Mouse (Mus musculus) hindbrain, embryonic 12.5 days (tissue): ENCODE data around the gene Ddx27. TPM values are rescaled to one million over a fixed set of nuclear protein-coding genes. Genes with fewer than 3 reads are reported as not detected.

ENCODE experiments used
- ATAC-seq: fragments of 200-750 bp; cut with Nextera tagmentation; 2 replicates; pipeline ENCODE4 v1.8.0; 2017; ENCODE audit warnings: moderate TSS enrichment; ENCODE audit not compliant: low FRiP score
- H3K27ac ChIP-seq: fragments of 300-500 bp; sonication (generic); 2 replicates; pipeline ENCODE4 v1.5.1; 2016; ENCODE audit warnings: mild to moderate bottlenecking
- H3K27me3 ChIP-seq: fragments of 300-500 bp; sonication (generic); 2 replicates; pipeline ENCODE4 v1.6.1; 2016; ENCODE audit warnings: mild to moderate bottlenecking
- H3K36me3 ChIP-seq: fragments of 300-500 bp; sonication (generic); 2 replicates; pipeline ENCODE4 v1.6.1; 2016; ENCODE audit warnings: mild to moderate bottlenecking
- H3K4me1 ChIP-seq: fragments of 300-500 bp; sonication (generic); 2 replicates; pipeline ENCODE4 v1.6.1; 2016
- H3K4me2 ChIP-seq: fragments of 300-500 bp; sonication (generic); replicated peaks from 2 replicates; pipeline ENCODE4 v1.6.1; 2016; ENCODE audit warnings: mild to moderate bottlenecking
- H3K4me3 ChIP-seq: fragments of 300-500 bp; sonication (generic); 2 replicates; pipeline ENCODE4 v1.5.1; 2016; ENCODE audit warnings: mild to moderate bottlenecking
- H3K9ac ChIP-seq: fragments of 300-500 bp; sonication (generic); 2 replicates; pipeline ENCODE4 v1.6.1; 2016; ENCODE audit warnings: mild to moderate bottlenecking, moderate library complexity
- H3K9me3 ChIP-seq: fragments of 300-500 bp; sonication (generic); replicated peaks from 2 replicates; pipeline ENCODE4 v1.6.1; 2016; ENCODE audit warnings: mild to moderate bottlenecking
- WGBS: fragments of 180-500 bp; shearing (Covaris S2); methylation state at CpG from one replicate; pipeline ENCODE4 v1.1.7; 2016; 5-methylcytosine and 5-hydroxymethylcytosine counted together
- polyA plus RNA-seq: library from polyadenylated mRNA; unstranded; fragments of >200 nt; fragmentation: Nextera tagmentation; extraction: Ambion mirVana; gene quantifications from 2 replicates; pipeline ENCODE4 v1.2.1, GENCODE M21; 2016

Gene Ddx27
- 42.0 and 50.1 TPM in 2 replicates for polyA plus RNA-seq

DNA sequence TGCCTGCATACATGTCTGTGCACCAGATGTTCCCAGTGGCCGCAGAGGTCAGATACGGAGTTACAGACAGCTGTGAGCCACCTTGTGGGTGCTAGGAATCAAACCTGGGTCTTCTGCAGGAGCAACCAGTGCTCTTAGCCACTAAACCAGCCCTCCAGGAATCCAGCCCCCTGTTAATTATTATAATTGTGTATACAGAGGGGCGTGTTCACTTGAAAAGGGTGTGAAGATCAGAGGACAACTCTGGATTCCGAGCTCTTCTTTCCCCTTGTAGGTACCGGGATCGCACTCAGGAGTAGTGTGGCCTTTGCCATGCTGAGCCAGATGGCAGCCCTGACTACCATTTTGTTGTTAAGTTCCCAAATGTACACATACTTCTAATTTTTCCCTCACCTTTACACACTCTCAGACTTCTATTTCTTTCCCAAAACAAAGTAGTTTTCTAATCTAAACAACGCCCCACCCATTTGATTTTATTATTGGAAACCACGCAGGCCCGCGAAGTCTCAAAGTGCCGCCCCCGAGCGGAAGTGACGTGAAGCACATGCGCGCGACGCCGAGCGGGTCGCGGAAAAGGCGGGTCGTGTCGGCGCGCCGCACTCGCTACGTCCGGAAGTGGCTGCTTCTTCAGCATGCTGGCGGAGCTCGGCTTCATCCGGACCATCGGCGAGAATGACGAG lies at the start of gene Ddx27:
TSS of gene Ddx27 (plus strand) at position 492 of the 680 bp plus-strand sequence.
- no peaks in the 10 kb centered on the region for H3K27me3 ChIP-seq
- peak within 1 kb of the TSS; percentile 60 for H3K27ac ChIP-seq
- H3K9me3 ChIP-seq: no peaks in the 10 kb centered on the region
- H3K36me3 ChIP-seq: peaks cover 18% of the 10 kb centered on the region
- H3K4me1 ChIP-seq: peaks cover 15% of the 10 kb centered on the region
- 2% methylated on average over 37 of the region's 37 CpGs for WGBS
- H3K4me3 ChIP-seq: peak within 1 kb of the TSS; percentile 89
- peak within 1 kb of the TSS; percentile 74 for H3K9ac ChIP-seq
- H3K4me2 ChIP-seq: peak within 1 kb of the TSS; percentile 84
- peak; percentile 91 for ATAC-seq

- H3K4me1 ChIP-seq: 0 out of 2 replicates have a peak, but pooled peaks cover 6% of the 10 kb centered on the region
- no peaks in the 10 kb centered on the region for H3K36me3 ChIP-seq
- no peak for ATAC-seq
- no peak overlapping the region for H3K4me2 ChIP-seq
- H3K9me3 ChIP-seq: no peaks in the 10 kb centered on the region
- no peaks in the 10 kb centered on the region for H3K27me3 ChIP-seq
- WGBS: 82% methylated on average over 1 of the region's 1 CpGs
- H3K9ac ChIP-seq: no peak overlapping the region
- no peak overlapping the region for H3K27ac ChIP-seq
- H3K4me3 ChIP-seq: no peak overlapping the region
Observed at GRCm38 (mm10) chr2:166973153-166973552, 41.8 kb upstream of the Ddx27 start.

DNA sequence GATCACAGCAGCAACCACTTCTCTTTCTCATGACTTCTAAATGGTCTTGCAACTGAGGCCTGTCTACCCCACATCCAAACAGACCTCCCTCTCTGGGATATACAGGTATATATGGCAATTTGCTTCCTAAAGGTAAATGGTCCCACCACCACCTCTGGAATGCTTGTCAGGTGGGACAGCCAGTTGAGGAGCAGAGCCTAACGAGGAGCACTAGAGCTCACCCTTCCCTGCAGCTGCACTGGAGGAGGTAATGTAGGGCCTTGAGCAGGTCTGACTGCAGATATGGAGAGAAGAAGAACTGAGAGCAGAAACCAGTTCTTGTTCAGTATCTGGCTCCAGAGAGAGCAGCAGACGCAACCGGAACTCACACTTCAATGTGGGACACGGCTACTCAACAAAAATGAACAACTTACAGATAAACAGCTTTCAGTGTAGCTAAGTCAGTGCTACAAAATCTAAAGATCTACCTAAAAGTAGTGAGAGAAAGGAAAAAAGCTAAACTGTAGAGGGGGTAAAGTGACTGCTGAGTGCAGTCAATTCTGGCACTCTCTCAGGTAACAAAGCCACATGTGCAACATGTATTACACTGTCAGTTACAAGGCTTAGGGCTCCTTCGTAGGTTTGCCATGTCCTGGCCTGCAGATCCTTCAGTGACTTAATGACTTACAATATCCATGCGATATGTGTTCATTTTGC lies 40.7 kb upstream of the Ddx27 start:
- Histone ChIP-seq H3K4me3 (no peak overlapping the region), H3K9me3 (no peaks in the 10 kb centered on the region), H3K9ac (no peak overlapping the region), H3K27me3 (no peaks in the 10 kb centered on the region), H3K27ac (no peak overlapping the region), H3K4me1 (0 out of 2 replicates have a peak, but pooled peaks cover 6% of the 10 kb centered on the region), H3K4me2 (no peak overlapping the region), H3K36me3 (no peaks in the 10 kb centered on the region)
- no peak for ATAC-seq
- 89% methylated on average over 6 of the region's 6 CpGs for WGBS

DNA sequence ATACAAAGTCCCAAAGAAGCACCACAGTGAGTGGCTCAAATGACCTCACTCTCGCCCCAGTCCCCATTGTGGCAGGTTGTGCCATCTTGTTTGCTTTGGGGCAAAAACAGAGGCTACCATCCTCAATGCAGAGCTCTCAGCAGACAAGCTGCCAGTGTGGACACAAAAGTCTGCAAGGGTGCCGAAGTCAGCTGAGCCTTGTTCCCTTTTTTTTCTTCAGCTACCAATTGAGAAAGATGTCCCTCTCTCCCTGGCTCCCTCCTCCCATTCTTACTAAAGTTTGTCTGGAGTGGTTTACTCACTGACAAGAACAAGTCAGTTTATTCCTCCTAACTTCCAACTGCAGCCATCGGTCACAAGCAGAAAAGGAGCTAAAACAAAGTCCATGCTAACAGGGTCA lies 38.6 kb upstream of the Ddx27 start:
- Histone ChIP-seq H3K36me3 (no peaks in the 10 kb centered on the region), H3K4me1 (0 out of 2 replicates have a peak, but pooled peaks cover 6% of the 10 kb centered on the region), H3K27me3 (no peaks in the 10 kb centered on the region), H3K9me3 (no peaks in the 10 kb centered on the region), H3K4me2 (no peak overlapping the region), H3K4me3 (no peak overlapping the region), H3K27ac (no peak overlapping the region), H3K9ac (no peak overlapping the region)
- 73% methylated on average over 3 of the region's 3 CpGs for WGBS
- ATAC-seq: no peak

DNA sequence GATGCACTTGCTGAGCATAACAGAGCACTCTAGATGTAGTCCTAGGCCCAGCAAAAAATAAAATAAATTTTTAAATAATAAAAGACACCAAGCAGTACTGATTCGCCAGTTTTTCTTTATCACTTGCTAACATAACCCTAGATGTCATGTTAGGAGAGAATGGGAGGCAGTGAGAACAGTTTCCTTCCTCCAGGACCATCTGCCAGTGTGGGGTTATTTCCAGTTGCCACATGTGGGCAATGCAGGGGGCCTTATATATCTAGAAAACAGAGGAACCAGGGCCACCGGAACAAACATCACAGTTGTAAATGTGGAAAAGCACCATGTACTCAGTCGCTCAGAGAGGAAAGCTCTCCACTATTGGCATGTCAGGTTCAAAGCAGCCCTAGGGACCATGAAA lies 37.5 kb upstream of the Ddx27 start:
- Histone ChIP-seq H3K36me3 (peaks cover under 1% of the 10 kb centered on the region; the same call in 1 of the 2 replicates), H3K4me1 (0 out of 2 replicates have a peak, but pooled peaks cover 6% of the 10 kb centered on the region), H3K4me2 (no peak overlapping the region), H3K9me3 (no peaks in the 10 kb centered on the region), H3K9ac (no peak overlapping the region), H3K4me3 (no peak overlapping the region), H3K27ac (no peak overlapping the region), H3K27me3 (no peaks in the 10 kb centered on the region)
- WGBS: 68% methylated on average over 3 of the region's 3 CpGs
- no peak for ATAC-seq

DNA sequence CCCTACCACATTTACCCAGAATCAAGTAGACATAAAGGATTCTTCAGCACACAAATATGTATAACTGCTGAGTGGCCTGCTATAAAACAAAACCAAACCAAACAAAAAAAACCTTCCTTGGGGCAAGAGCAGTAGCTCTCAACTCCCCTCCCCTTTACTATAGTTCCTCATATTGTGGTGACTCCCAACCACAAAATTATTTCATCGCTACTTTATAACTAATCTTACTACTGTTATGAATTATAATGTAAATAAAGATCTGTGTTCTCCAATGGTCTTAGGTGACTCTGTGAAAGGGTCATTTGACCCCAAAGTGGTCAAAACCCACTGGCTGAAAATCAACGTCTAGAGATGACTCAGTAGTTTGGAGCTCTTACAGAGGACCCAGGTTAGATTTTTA lies 34.8 kb upstream of the Ddx27 start:
- Histone ChIP-seq H3K9me3 (no peaks in the 10 kb centered on the region), H3K4me1 (0 out of 2 replicates have a peak, but pooled peaks cover 6% of the 10 kb centered on the region), H3K36me3 (peaks cover 3% of the 10 kb centered on the region; the same call in 1 of the 2 replicates), H3K9ac (no peak overlapping the region), H3K4me2 (no peak overlapping the region), H3K4me3 (no peak overlapping the region), H3K27ac (no peak overlapping the region), H3K27me3 (no peaks in the 10 kb centered on the region)
- 93% methylated on average over 2 of the region's 2 CpGs for WGBS
- ATAC-seq: no peak

- Histone ChIP-seq H3K36me3 (peaks cover 3% of the 10 kb centered on the region; the same call in 1 of the 2 replicates), H3K4me1 (no peaks in the 10 kb centered on the region), H3K9ac (no peak overlapping the region), H3K27ac (no peak overlapping the region), H3K4me3 (no peak overlapping the region), H3K9me3 (no peaks in the 10 kb centered on the region), H3K27me3 (no peaks in the 10 kb centered on the region), H3K4me2 (no peak overlapping the region)
- ATAC-seq: no peak
- 84% methylated on average over 4 of the region's 4 CpGs for WGBS
Observed at GRCm38 (mm10) chr2:166983351-166983894, 31.6 kb upstream of the Ddx27 start.

DNA sequence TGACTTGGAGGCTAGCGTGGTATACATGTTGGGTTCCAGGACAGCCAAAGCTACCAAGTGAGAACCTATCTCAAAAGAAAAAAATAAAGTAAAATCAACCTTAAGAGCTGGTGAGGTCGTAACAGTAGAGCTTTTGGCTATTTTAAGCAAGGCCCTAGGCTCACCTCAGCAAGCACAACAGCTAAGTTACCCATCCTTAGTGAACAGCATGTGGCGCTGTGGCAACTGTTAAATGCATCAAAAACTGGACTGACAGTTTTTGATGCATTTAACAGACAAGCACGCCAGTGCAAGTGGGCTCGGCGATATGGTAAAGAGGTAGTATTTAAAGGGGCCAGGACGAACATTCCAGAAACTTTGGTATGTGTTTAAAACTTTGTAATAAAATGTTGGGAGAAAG lies 24.1 kb upstream of the Ddx27 start:
- Histone ChIP-seq H3K36me3 (no peaks in the 10 kb centered on the region), H3K27me3 (no peaks in the 10 kb centered on the region), H3K9me3 (no peaks in the 10 kb centered on the region), H3K4me2 (no peak overlapping the region), H3K9ac (no peak overlapping the region), H3K4me3 (no peak overlapping the region), H3K4me1 (peaks cover 35% of the 10 kb centered on the region), H3K27ac (no peak overlapping the region)
- no peak for ATAC-seq
- 88% methylated on average over 7 of the region's 7 CpGs for WGBS

DNA sequence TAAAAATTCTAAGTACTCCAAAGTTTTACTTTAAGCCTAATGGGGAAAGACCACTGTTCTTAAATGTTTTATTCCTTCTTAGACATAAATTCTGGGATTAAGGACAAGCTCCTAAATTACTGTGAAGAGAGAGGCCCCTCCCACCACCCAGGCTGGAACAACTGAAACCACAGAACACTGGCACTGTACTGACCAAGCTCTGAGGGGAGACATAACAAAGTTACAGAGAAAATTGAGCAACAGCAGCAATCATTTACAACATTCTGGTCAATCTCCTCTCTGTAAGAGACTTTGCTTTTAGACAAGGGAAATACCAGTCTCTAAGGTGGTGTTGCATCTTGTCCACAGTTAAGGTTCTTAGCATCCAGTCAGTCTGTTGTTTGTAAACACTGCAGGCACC lies 23.0 kb upstream of the Ddx27 start:
- no peaks in the 10 kb centered on the region for H3K27me3 ChIP-seq
- ATAC-seq: no peak
- no peak overlapping the region for H3K4me2 ChIP-seq
- 0 out of 2 replicates have a peak overlapping the region, but pooled peaks have one; percentile 8 for H3K9ac ChIP-seq
- H3K4me1 ChIP-seq: peaks cover 38% of the 10 kb centered on the region
- no peaks in the 10 kb centered on the region for H3K36me3 ChIP-seq
- no peak overlapping the region for H3K4me3 ChIP-seq
- H3K9me3 ChIP-seq: no peaks in the 10 kb centered on the region
- no peak overlapping the region for H3K27ac ChIP-seq

- Histone ChIP-seq H3K27ac (peak overlapping the region; percentile 98), H3K27me3 (no peaks in the 10 kb centered on the region), H3K4me1 (peaks cover 38% of the 10 kb centered on the region), H3K36me3 (no peaks in the 10 kb centered on the region), H3K9ac (peak overlapping the region; percentile 100), H3K4me2 (peak overlapping the region; percentile 92), H3K4me3 (peak overlapping the region; percentile 100), H3K9me3 (no peaks in the 10 kb centered on the region)
- 3% methylated on average over 28 of the region's 28 CpGs for WGBS
- ATAC-seq: peak; percentile 20; the same call in 1 of the 2 replicates
Observed at GRCm38 (mm10) chr2:166995021-166995795, 19.8 kb upstream of the Ddx27 start.

GRCm38 (mm10) chr2:166995796-166996532 lies 19.0 kb upstream of the Ddx27 start, which contains the start of gene Stau1:
Gene Stau1 (minus strand): TSS chr2:166996299.
- Histone ChIP-seq H3K9me3 (no peaks in the 10 kb centered on the region), H3K27me3 (no peaks in the 10 kb centered on the region), H3K4me3 (peak within 1 kb of the TSS; percentile 100), H3K27ac (peak within 1 kb of the TSS; percentile 98), H3K4me1 (peaks cover 38% of the 10 kb centered on the region), H3K9ac (peak within 1 kb of the TSS; percentile 100), H3K4me2 (peak within 1 kb of the TSS; percentile 92), H3K36me3 (no peaks in the 10 kb centered on the region)
- ATAC-seq: peak; percentile 99
- WGBS: under 1% methylated on average over 75 of the region's 88 CpGs
